Mouse (Mus musculus) hindbrain, embryonic 12.5 days (tissue): ENCODE measurements at regions not wholly inside any gene's neighbourhood (a gene's known extent, or its start where the extent isn't known, plus 50 kb on each side); places are given as distances from the start of the nearest gene placed in this dataset.

ENCODE experiments used
- ATAC-seq: fragments of 200-750 bp; cut with Nextera tagmentation; 2 replicates; pipeline ENCODE4 v1.8.0; 2017; ENCODE audit warnings: moderate TSS enrichment; ENCODE audit not compliant: low FRiP score
- H3K27ac ChIP-seq: fragments of 300-500 bp; sonication (generic); 2 replicates; pipeline ENCODE4 v1.5.1; 2016; ENCODE audit warnings: mild to moderate bottlenecking
- H3K27me3 ChIP-seq: fragments of 300-500 bp; sonication (generic); 2 replicates; pipeline ENCODE4 v1.6.1; 2016; ENCODE audit warnings: mild to moderate bottlenecking
- H3K36me3 ChIP-seq: fragments of 300-500 bp; sonication (generic); 2 replicates; pipeline ENCODE4 v1.6.1; 2016; ENCODE audit warnings: mild to moderate bottlenecking
- H3K4me1 ChIP-seq: fragments of 300-500 bp; sonication (generic); 2 replicates; pipeline ENCODE4 v1.6.1; 2016
- H3K4me2 ChIP-seq: fragments of 300-500 bp; sonication (generic); replicated peaks from 2 replicates; pipeline ENCODE4 v1.6.1; 2016; ENCODE audit warnings: mild to moderate bottlenecking
- H3K4me3 ChIP-seq: fragments of 300-500 bp; sonication (generic); 2 replicates; pipeline ENCODE4 v1.5.1; 2016; ENCODE audit warnings: mild to moderate bottlenecking
- H3K9ac ChIP-seq: fragments of 300-500 bp; sonication (generic); 2 replicates; pipeline ENCODE4 v1.6.1; 2016; ENCODE audit warnings: mild to moderate bottlenecking, moderate library complexity
- H3K9me3 ChIP-seq: fragments of 300-500 bp; sonication (generic); replicated peaks from 2 replicates; pipeline ENCODE4 v1.6.1; 2016; ENCODE audit warnings: mild to moderate bottlenecking
- WGBS: fragments of 180-500 bp; shearing (Covaris S2); methylation state at CpG from one replicate; pipeline ENCODE4 v1.1.7; 2016; 5-methylcytosine and 5-hydroxymethylcytosine counted together

- Histone ChIP-seq H3K9me3 (peaks cover 4% of the 10 kb centered on the region; the same call in 1 of the 2 replicates), H3K9ac (no peak overlapping the region), H3K4me2 (no peak overlapping the region), H3K4me3 (no peak overlapping the region), H3K4me1 (peaks cover 23% of the 10 kb centered on the region), H3K36me3 (no peaks in the 10 kb centered on the region), H3K27me3 (peaks cover 6% of the 10 kb centered on the region; the same call in 1 of the 2 replicates), H3K27ac (no peak overlapping the region)
- ATAC-seq = peak; percentile 29; the same call in 1 of the 2 replicates
- WGBS = 28% methylated on average over 7 of the region's 7 CpGs
Observed at GRCm38 (mm10) chr4:140463296-140463695, 202.5 kb downstream of the Arhgef10l start.

DNA sequence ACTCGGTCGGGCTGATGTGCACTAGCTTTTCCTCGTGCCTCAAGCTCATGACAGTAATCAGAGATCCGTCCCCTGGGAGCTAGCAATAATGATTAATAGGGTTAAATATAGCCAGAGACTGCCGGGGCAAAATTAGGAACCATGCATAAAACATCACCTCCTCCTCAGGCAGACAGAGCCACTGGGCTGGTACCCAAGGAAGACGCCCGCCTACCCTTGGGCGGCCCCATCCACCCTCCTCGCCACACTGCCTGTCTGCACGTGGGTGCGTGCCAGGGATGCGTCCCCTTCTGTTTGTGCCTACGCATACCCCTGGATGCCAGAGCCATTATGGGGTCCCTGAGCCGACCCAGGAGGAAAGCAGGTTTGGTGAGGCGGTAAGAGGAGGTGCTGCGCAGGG, 204.5 kb downstream of the Arhgef10l start:
- ATAC-seq = no peak
- H3K36me3 ChIP-seq = no peaks in the 10 kb centered on the region
- H3K4me1 ChIP-seq = peaks cover 17% of the 10 kb centered on the region
- H3K27me3 ChIP-seq = peaks cover 3% of the 10 kb centered on the region; the same call in 1 of the 2 replicates
- no peak overlapping the region for H3K4me2 ChIP-seq
- no peak overlapping the region for H3K9ac ChIP-seq
- H3K4me3 ChIP-seq = no peak overlapping the region
- 78% methylated on average over 16 of the region's 16 CpGs for WGBS
- no peak overlapping the region for H3K27ac ChIP-seq
- peaks cover 4% of the 10 kb centered on the region; the same call in 1 of the 2 replicates for H3K9me3 ChIP-seq

GRCm38 (mm10) chr4:140449062-140449461, 202.5 kb upstream of the Igsf21 start:
- 91% methylated on average over 10 of the region's 10 CpGs for WGBS
- no peaks in the 10 kb centered on the region for H3K9me3 ChIP-seq
- no peak overlapping the region for H3K9ac ChIP-seq
- no peak for ATAC-seq
- no peak overlapping the region for H3K27ac ChIP-seq
- no peaks in the 10 kb centered on the region for H3K36me3 ChIP-seq
- no peak overlapping the region for H3K4me3 ChIP-seq
- peaks cover 3% of the 10 kb centered on the region; the same call in 1 of the 2 replicates for H3K27me3 ChIP-seq
- H3K4me1 ChIP-seq = peaks cover 13% of the 10 kb centered on the region
- no peak overlapping the region for H3K4me2 ChIP-seq

DNA sequence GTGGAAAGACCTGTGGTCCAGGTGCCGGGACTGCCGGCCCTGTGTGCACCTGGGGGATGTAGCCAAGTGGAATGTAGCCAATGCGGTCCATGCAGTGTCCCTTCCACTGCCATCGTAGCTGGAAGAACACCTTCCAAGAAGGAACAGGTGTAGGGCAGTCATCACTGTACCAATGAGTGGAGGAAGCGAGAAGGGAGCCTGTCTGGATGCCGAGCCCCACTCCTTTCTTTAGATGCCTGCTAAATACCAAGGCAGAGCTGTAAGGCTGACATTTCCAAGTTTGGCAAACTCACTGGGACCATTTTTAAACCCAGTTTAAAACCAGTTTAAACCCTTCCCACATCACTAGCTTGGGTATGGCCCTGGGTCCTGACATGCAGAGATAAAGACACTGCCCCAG, 199.9 kb upstream of the Igsf21 start:
- Histone ChIP-seq H3K4me1 (no peaks in the 10 kb centered on the region; the same call in 1 of the 2 replicates), H3K9me3 (no peaks in the 10 kb centered on the region), H3K9ac (no peak overlapping the region), H3K27me3 (peaks cover 5% of the 10 kb centered on the region; the same call in 1 of the 2 replicates), H3K36me3 (no peaks in the 10 kb centered on the region), H3K27ac (no peak overlapping the region), H3K4me2 (no peak overlapping the region), H3K4me3 (no peak overlapping the region)
- WGBS = 90% methylated on average over 6 of the region's 6 CpGs
- no peak for ATAC-seq

- Histone ChIP-seq H3K27me3 (peaks cover 5% of the 10 kb centered on the region; the same call in 1 of the 2 replicates), H3K4me2 (no peak overlapping the region), H3K4me1 (no peaks in the 10 kb centered on the region), H3K9ac (no peak overlapping the region), H3K9me3 (no peaks in the 10 kb centered on the region), H3K36me3 (no peaks in the 10 kb centered on the region), H3K27ac (no peak overlapping the region), H3K4me3 (no peak overlapping the region)
- 84% methylated on average over 5 of the region's 5 CpGs for WGBS
- no peak for ATAC-seq
Observed at GRCm38 (mm10) chr4:140445931-140446330, 199.3 kb upstream of the Igsf21 start.

- H3K9ac ChIP-seq = no peak overlapping the region
- no peaks in the 10 kb centered on the region for H3K9me3 ChIP-seq
- H3K36me3 ChIP-seq = no peaks in the 10 kb centered on the region
- no peaks in the 10 kb centered on the region for H3K4me1 ChIP-seq
- no peak overlapping the region for H3K27ac ChIP-seq
- H3K4me2 ChIP-seq = no peak overlapping the region
- WGBS = 90% methylated on average over 6 of the region's 6 CpGs
- ATAC-seq = no peak
- H3K4me3 ChIP-seq = no peak overlapping the region
- 0 out of 2 replicates have a peak, but pooled peaks cover 5% of the 10 kb centered on the region for H3K27me3 ChIP-seq
Observed at GRCm38 (mm10) chr4:140443221-140443620, 196.6 kb upstream of the Igsf21 start.

- H3K4me2 ChIP-seq = no peak overlapping the region
- H3K27me3 ChIP-seq = 0 out of 2 replicates have a peak, but pooled peaks cover 5% of the 10 kb centered on the region
- H3K9me3 ChIP-seq = no peaks in the 10 kb centered on the region
- H3K27ac ChIP-seq = no peak overlapping the region
- no peaks in the 10 kb centered on the region for H3K4me1 ChIP-seq
- no peaks in the 10 kb centered on the region for H3K36me3 ChIP-seq
- no peak overlapping the region for H3K9ac ChIP-seq
- no peak for ATAC-seq
- WGBS = 91% methylated on average over 8 of the region's 8 CpGs
- no peak overlapping the region for H3K4me3 ChIP-seq
Observed at GRCm38 (mm10) chr4:140441805-140442204, 195.2 kb upstream of the Igsf21 start.

GRCm38 (mm10) chr4:140439856-140440255, 193.3 kb upstream of the Igsf21 start:
- 19% methylated on average over 3 of the region's 3 CpGs for WGBS
- H3K9me3 ChIP-seq = no peaks in the 10 kb centered on the region
- no peak overlapping the region for H3K4me3 ChIP-seq
- 0 out of 2 replicates have a peak, but pooled peaks cover 5% of the 10 kb centered on the region for H3K27me3 ChIP-seq
- no peak overlapping the region for H3K27ac ChIP-seq
- H3K4me1 ChIP-seq = peaks cover 6% of the 10 kb centered on the region
- no peak overlapping the region for H3K4me2 ChIP-seq
- no peak for ATAC-seq
- H3K9ac ChIP-seq = no peak overlapping the region
- no peaks in the 10 kb centered on the region for H3K36me3 ChIP-seq

GRCm38 (mm10) chr4:140436030-140436429, 189.4 kb upstream of the Igsf21 start:
- Histone ChIP-seq H3K36me3 (no peaks in the 10 kb centered on the region), H3K9ac (no peak overlapping the region; the same call in 1 of the 2 replicates), H3K4me1 (peaks cover 12% of the 10 kb centered on the region), H3K4me3 (no peak overlapping the region), H3K27me3 (peaks cover 8% of the 10 kb centered on the region), H3K9me3 (no peaks in the 10 kb centered on the region), H3K27ac (no peak overlapping the region), H3K4me2 (no peak overlapping the region)
- no peak for ATAC-seq
- 57% methylated on average over 3 of the region's 3 CpGs for WGBS

DNA sequence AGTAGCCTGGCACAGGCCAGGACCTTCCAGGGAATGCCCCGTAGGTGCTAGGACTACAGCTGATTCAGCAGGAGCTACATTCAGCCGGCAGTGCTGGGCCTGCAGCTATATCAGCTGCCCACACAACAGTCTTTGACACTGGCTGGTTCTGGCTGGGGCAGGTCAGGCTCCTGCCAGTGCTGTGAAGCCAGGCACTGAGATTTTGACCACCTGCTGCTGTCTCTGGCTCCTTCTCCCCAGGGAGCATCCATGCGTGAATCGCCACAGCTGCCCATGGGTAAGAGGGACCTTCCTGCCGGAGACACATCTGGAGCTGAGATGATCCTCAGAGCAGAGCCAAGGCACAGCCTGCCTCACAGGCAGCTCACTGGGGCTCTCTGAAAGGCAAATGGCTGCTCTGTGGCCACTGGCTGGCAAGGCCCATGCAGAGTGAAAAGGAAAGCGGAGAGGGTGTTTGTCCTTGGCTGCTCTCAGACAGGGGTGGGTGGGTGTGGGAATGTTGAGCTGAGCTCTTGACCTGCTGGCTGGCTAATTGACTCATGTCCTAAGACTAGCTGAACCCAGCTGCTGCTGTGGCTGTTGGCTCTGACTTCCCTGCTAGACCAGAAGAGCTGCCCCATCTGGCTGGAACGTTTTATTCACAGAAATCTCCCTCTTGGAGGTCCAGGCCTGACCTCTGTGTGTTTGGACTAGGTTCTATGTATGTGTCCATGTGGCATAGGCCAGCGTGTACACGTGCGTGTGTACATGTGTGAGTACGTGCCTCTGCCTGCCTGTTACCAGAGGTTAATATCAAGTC, 187.4 kb upstream of the Igsf21 start:
- peaks cover 5% of the 10 kb centered on the region for H3K27me3 ChIP-seq
- no peak overlapping the region for H3K9ac ChIP-seq
- H3K27ac ChIP-seq = no peak overlapping the region; the same call in 1 of the 2 replicates
- peaks cover 12% of the 10 kb centered on the region for H3K4me1 ChIP-seq
- no peak overlapping the region for H3K4me3 ChIP-seq
- no peak for ATAC-seq
- no peak overlapping the region for H3K4me2 ChIP-seq
- no peaks in the 10 kb centered on the region for H3K36me3 ChIP-seq
- H3K9me3 ChIP-seq = no peaks in the 10 kb centered on the region
- 65% methylated on average over 11 of the region's 11 CpGs for WGBS

- peaks cover 12% of the 10 kb centered on the region for H3K4me1 ChIP-seq
- no peaks in the 10 kb centered on the region for H3K9me3 ChIP-seq
- H3K9ac ChIP-seq = no peak overlapping the region
- no peak overlapping the region for H3K27ac ChIP-seq
- no peak overlapping the region for H3K4me3 ChIP-seq
- no peaks in the 10 kb centered on the region for H3K36me3 ChIP-seq
- WGBS = 73% methylated on average over 7 of the region's 7 CpGs
- H3K4me2 ChIP-seq = no peak overlapping the region
- H3K27me3 ChIP-seq = peaks cover 5% of the 10 kb centered on the region
- no peak for ATAC-seq
Observed at GRCm38 (mm10) chr4:140432101-140432500, 185.5 kb upstream of the Igsf21 start.

DNA sequence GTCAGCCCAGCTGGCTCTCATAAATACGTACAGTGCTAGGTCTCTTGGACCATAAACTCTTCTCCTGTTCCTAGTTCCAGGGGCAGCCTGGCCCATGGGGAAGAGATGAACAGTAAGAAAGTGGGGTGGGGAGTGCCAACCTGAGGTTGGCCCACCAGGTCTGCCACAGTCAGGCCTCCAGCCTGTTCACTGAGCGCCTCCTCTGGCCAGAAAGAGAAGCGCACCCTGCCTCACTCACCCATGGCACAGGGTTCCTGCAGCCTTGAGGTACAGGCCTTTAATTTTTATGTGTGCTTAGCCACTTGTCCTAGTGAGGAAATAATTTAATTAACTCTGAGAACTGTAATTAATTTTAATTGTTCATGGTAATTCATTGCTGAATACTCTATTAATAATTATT, 180.5 kb upstream of the Igsf21 start:
- H3K9ac ChIP-seq = no peak overlapping the region
- no peaks in the 10 kb centered on the region for H3K9me3 ChIP-seq
- peaks cover 3% of the 10 kb centered on the region for H3K4me1 ChIP-seq
- H3K36me3 ChIP-seq = no peaks in the 10 kb centered on the region
- H3K4me3 ChIP-seq = no peak overlapping the region
- no peak overlapping the region for H3K4me2 ChIP-seq
- ATAC-seq = no peak
- H3K27ac ChIP-seq = no peak overlapping the region
- WGBS = 81% methylated on average over 3 of the region's 3 CpGs
- no peaks in the 10 kb centered on the region; the same call in 1 of the 2 replicates for H3K27me3 ChIP-seq

- no peak overlapping the region for H3K27ac ChIP-seq
- WGBS = 92% methylated on average over 10 of the region's 10 CpGs
- no peaks in the 10 kb centered on the region for H3K9me3 ChIP-seq
- H3K4me3 ChIP-seq = no peak overlapping the region
- H3K9ac ChIP-seq = no peak overlapping the region
- no peak overlapping the region for H3K4me2 ChIP-seq
- no peak for ATAC-seq
- no peaks in the 10 kb centered on the region for H3K27me3 ChIP-seq
- H3K36me3 ChIP-seq = no peaks in the 10 kb centered on the region
- peaks cover 6% of the 10 kb centered on the region for H3K4me1 ChIP-seq
Observed at GRCm38 (mm10) chr4:140423791-140424190, 177.2 kb upstream of the Igsf21 start.
